Mouse (Mus musculus) urinary bladder, postnatal 4 days (tissue): ENCODE results near the gene Ric8a.
A peak's percentile ranks its signal among the peaks of the same experiment; 100 is the strongest.
"Not testable (repeated sequence)": the region's sequence is repeated elsewhere in the genome, so short reads cannot be mapped to it uniquely, and the experiment has no call there.

Source experiments
- DNase-seq, 2 experiments: peaks; one replicate each; pipeline ENCODE4 v3.0.0; 2021 to 2022; ENCODE audit warnings: low spot score in 2 of 2

Ric8a gene

GRCm38 (mm10) chr7:140890636-140891035 lies 33.9 kb downstream of the Ric8a start:
- not testable (repeated sequence) for DNase-seq

- DNase-seq, result no peak
Measured at GRCm38 (mm10) chr7:140894031-140894430, 37.3 kb downstream of the Ric8a start.

- no peak for DNase-seq
Measured at GRCm38 (mm10) chr7:140894611-140895010, 37.9 kb downstream of the Ric8a start.

- DNase-seq, result no peak
Measured at GRCm38 (mm10) chr7:140897863-140898262, 41.1 kb downstream of the Ric8a start.

- DNase-seq, result no peak
Measured at GRCm38 (mm10) chr7:140899121-140899520, 42.4 kb downstream of the Ric8a start.

GRCm38 (mm10) chr7:140900220-140900619 lies 43.5 kb downstream of the Ric8a start, which contains the start of gene Cox8b:
Gene Cox8b (minus strand): TSS chr7:140900446.
- DNase-seq, result no peak

GRCm38 (mm10) chr7:140902036-140902875 lies 45.5 kb downstream of the Ric8a start:
- DNase-seq, result no peak

GRCm38 (mm10) chr7:140903212-140903611 lies 46.5 kb downstream of the Ric8a start:
- peak; percentile 66 to 85 for DNase-seq

GRCm38 (mm10) chr7:140905642-140906081 lies 48.9 kb downstream of the Ric8a start:
- DNase-seq, result no peak

- DNase-seq, result no peak
Measured at GRCm38 (mm10) chr7:140907131-140907530, 50.4 kb downstream of the Ric8a start.

GRCm38 (mm10) chr7:140907697-140908096 lies 50.9 kb downstream of the Ric8a start:
- DNase-seq, result no peak

- no peak for DNase-seq
Measured at GRCm38 (mm10) chr7:140908181-140908580, 51.4 kb downstream of the Ric8a start.

GRCm38 (mm10) chr7:140908634-140909107 lies 51.9 kb downstream of the Ric8a start:
- DNase-seq, result peak; percentile 64 to 83

- DNase-seq, result no peak
Measured at GRCm38 (mm10) chr7:140912293-140912692, 55.5 kb downstream of the Ric8a start.

- no peak for DNase-seq
Measured at GRCm38 (mm10) chr7:140912846-140913482, 56.2 kb downstream of the Ric8a start.
